Mouse (Mus musculus) liver, embryonic 14.5 days (tissue): ENCODE results near the gene Krtap27-1. TPM values are rescaled to one million over a fixed set of nuclear protein-coding genes. Genes with fewer than 3 reads are reported as not detected.

ENCODE experiments used
- ATAC-seq: fragments of 200-750 bp; cut with Nextera tagmentation; 2 replicates; pipeline ENCODE4 v1.8.0; 2017; ENCODE audit warnings: moderate number of reproducible peaks, mild to moderate bottlenecking, moderate library complexity; ENCODE audit not compliant: insufficient read depth
- DNase-seq, 3 experiments: peaks; one replicate each; pipeline ENCODE4 v3.0.0-alpha.2; 2012 to 2013; ENCODE audit warnings: low read depth in 3 of 3, low spot score in 3 of 3
- H3K27ac ChIP-seq: fragments of 300-500 bp; sonication (generic); 2 replicates; pipeline ENCODE4 v1.5.1; 2014; ENCODE audit warnings: moderate library complexity, mild to moderate bottlenecking, control low read depth, inconsistent platforms
- H3K27me3 ChIP-seq: fragments of 300-500 bp; sonication (generic); 2 replicates; pipeline ENCODE4 v1.6.1; 2014; ENCODE audit warnings: mild to moderate bottlenecking, low read length, moderate library complexity; ENCODE audit not compliant: control insufficient read depth, insufficient read depth
- H3K36me3 ChIP-seq: fragments of 300-500 bp; sonication (generic); replicated peaks from 2 replicates; pipeline ENCODE4 v1.6.1; 2014; ENCODE audit warnings: low read depth; ENCODE audit not compliant: control insufficient read depth, insufficient read depth
- H3K4me1 ChIP-seq, 2 experiments: fragments of 200-500 bp in 1 of 2; fragments of 300-500 bp in 1 of 2; sonication (generic) in 1 of 2; replicated peaks; 2 replicates each; pipeline ENCODE4 v1.6.1; 2012 to 2014; ENCODE audit warnings: antibody characterized with exemption in 1 of 2, inconsistent platforms in 1 of 2, low read length in 1 of 2; ENCODE audit not compliant: control insufficient read depth in 2 of 2, insufficient read depth in 2 of 2
- H3K4me2 ChIP-seq: fragments of 300-500 bp; sonication (generic); 2 replicates; pipeline ENCODE4 v1.6.1; 2014; ENCODE audit warnings: low read depth, mild to moderate bottlenecking, control low read depth, moderate library complexity
- H3K4me3 ChIP-seq, 2 experiments: fragments of 200-500 bp in 1 of 2; fragments of 300-500 bp in 1 of 2; sonication (generic) in 1 of 2; 2 replicates each; pipeline ENCODE4 v1.5.1; 2012 to 2014; ENCODE audit warnings: low read depth in 2 of 2, low read length in 2 of 2, mild to moderate bottlenecking in 2 of 2, control low read depth in 1 of 2, inconsistent platforms in 1 of 2, moderate library complexity in 1 of 2; ENCODE audit not compliant: insufficient read depth in 1 of 2
- H3K9ac ChIP-seq: fragments of 300-500 bp; sonication (generic); replicated peaks from 2 replicates; pipeline ENCODE4 v1.6.1; 2014; ENCODE audit warnings: mild to moderate bottlenecking, control low read depth, moderate library complexity
- H3K9me3 ChIP-seq: fragments of 300-500 bp; sonication (generic); 2 replicates; pipeline ENCODE4 v1.6.1; 2016; ENCODE audit warnings: low read length, mixed read lengths; ENCODE audit not compliant: control insufficient read depth
- CTCF ChIP-seq: IDR thresholded peaks from 2 replicates; pipeline ENCODE4 v1.5.1; 2016; ENCODE audit warnings: antibody characterized with exemption, low read depth, control low read depth
- EP300 ChIP-seq: IDR thresholded peaks from 2 replicates; pipeline ENCODE4 v1.6.1; 2016; ENCODE audit warnings: antibody characterized with exemption, low read depth
- WGBS: fragments of 180-500 bp; shearing (Covaris S2); extraction: QIAGEN DNeasy Blood & Tissue Kit; methylation state at CpG from one replicate; pipeline ENCODE4 v1.1.7; 2014; ENCODE audit not compliant: insufficient replicate concordance; 5-methylcytosine and 5-hydroxymethylcytosine counted together
- polyA plus RNA-seq, 2 experiments: library from polyadenylated mRNA; depleted of rRNA in 1 of 2; stranded (reverse) in 1 of 2; unstranded in 1 of 2; fragments of >200 nt; fragmentation: Nextera tagmentation in 1 of 2; extraction: Ambion mirVana in 1 of 2; gene quantifications; 2 replicates each; pipeline versions ENCODE4 v1.2.1 to v1.2.3; 2012 to 2014

Gene Krtap27-1
- polyA plus RNA-seq, 2 experiments = not detected

GRCm38 (mm10) chr16:88657426-88657825 is 14.0 kb downstream of the Krtap27-1 start:
- Histone ChIP-seq H3K27me3 (no peaks in the 10 kb centered on the region), H3K4me3 (no peak overlapping the region), H3K27ac (no peak overlapping the region), H3K4me2 (no peak overlapping the region), H3K4me1 (no peaks in the 10 kb centered on the region), H3K36me3 (no peaks in the 10 kb centered on the region), H3K9me3 (no peaks in the 10 kb centered on the region), H3K9ac (no peak overlapping the region)
- ATAC-seq (no peak), DNase-seq (no peak)
- TF ChIP-seq EP300 = no peak
- 0 out of 2 replicates have a peak, but pooled peaks have one; percentile 15 for TF ChIP-seq CTCF
- WGBS = 38% methylated on average over 1 of the region's 1 CpGs

- Histone ChIP-seq H3K36me3 (no peaks in the 10 kb centered on the region), H3K4me1 (no peaks in the 10 kb centered on the region), H3K27ac (no peak overlapping the region), H3K9me3 (no peaks in the 10 kb centered on the region), H3K27me3 (no peaks in the 10 kb centered on the region), H3K4me3 (no peak overlapping the region), H3K9ac (no peak overlapping the region), H3K4me2 (no peak overlapping the region)
- ATAC-seq (no peak), DNase-seq (no peak)
- WGBS = 38% methylated on average over 2 of the region's 2 CpGs
- no peak for TF ChIP-seq CTCF
- TF ChIP-seq EP300 = no peak
Observed at GRCm38 (mm10) chr16:88651952-88652351, 19.5 kb downstream of the Krtap27-1 start.

GRCm38 (mm10) chr16:88651082-88651481 is 20.4 kb downstream of the Krtap27-1 start:
- DNase-seq (no peak), ATAC-seq (no peak)
- no peak overlapping the region for H3K4me2 ChIP-seq
- H3K27me3 ChIP-seq = no peaks in the 10 kb centered on the region
- no peaks in the 10 kb centered on the region for H3K9me3 ChIP-seq
- no peak overlapping the region for H3K27ac ChIP-seq
- TF ChIP-seq EP300 = no peak
- no peak for TF ChIP-seq CTCF
- H3K36me3 ChIP-seq = no peaks in the 10 kb centered on the region
- H3K9ac ChIP-seq = no peak overlapping the region
- H3K4me1 ChIP-seq = no peaks in the 10 kb centered on the region
- H3K4me3 ChIP-seq = no peak overlapping the region
- whole genome bisulfite sequencing = 42% methylated on average over 1 of the region's 1 CpGs

GRCm38 (mm10) chr16:88647358-88647846 is 24.1 kb downstream of the Krtap27-1 start, which contains the start of gene Krtap26-1:
Krtap26-1 (minus strand) TSS chr16:88647796.
- TF ChIP-seq CTCF (no peak), EP300 (no peak)
- Histone ChIP-seq H3K4me2 (no peak within 1 kb of the TSS), H3K27me3 (no peaks in the 10 kb centered on the region), H3K9me3 (no peaks in the 10 kb centered on the region), H3K4me1 (no peaks in the 10 kb centered on the region), H3K9ac (no peak within 1 kb of the TSS), H3K36me3 (no peaks in the 10 kb centered on the region), H3K27ac (no peak within 1 kb of the TSS), H3K4me3 (no peak within 1 kb of the TSS)
- DNase-seq (no peak), ATAC-seq (no peak)
- 67% methylated on average over 10 of the region's 10 CpGs for WGBS

- no peak for TF ChIP-seq CTCF
- TF ChIP-seq EP300 = no peak
- Histone ChIP-seq H3K4me1 (no peaks in the 10 kb centered on the region), H3K4me2 (no peak overlapping the region), H3K9ac (no peak overlapping the region), H3K27ac (no peak overlapping the region), H3K27me3 (no peaks in the 10 kb centered on the region), H3K36me3 (no peaks in the 10 kb centered on the region), H3K4me3 (no peak overlapping the region), H3K9me3 (no peaks in the 10 kb centered on the region)
- no peak for ATAC-seq
- no peak for DNase-seq
- 74% methylated on average over 8 of the region's 8 CpGs for WGBS
Observed at GRCm38 (mm10) chr16:88646366-88647111, 24.9 kb downstream of the Krtap27-1 start.
